Mouse (Mus musculus) ovary, adult 18-20 months (tissue): Measurements from ENCODE around the gene Mrps35.

Source experiments
- DNase-seq: peaks from one replicate; pipeline ENCODE4 v3.0.0; 2022; ENCODE audit warnings: low spot score, mixed read lengths

The Mrps35 gene

DNA sequence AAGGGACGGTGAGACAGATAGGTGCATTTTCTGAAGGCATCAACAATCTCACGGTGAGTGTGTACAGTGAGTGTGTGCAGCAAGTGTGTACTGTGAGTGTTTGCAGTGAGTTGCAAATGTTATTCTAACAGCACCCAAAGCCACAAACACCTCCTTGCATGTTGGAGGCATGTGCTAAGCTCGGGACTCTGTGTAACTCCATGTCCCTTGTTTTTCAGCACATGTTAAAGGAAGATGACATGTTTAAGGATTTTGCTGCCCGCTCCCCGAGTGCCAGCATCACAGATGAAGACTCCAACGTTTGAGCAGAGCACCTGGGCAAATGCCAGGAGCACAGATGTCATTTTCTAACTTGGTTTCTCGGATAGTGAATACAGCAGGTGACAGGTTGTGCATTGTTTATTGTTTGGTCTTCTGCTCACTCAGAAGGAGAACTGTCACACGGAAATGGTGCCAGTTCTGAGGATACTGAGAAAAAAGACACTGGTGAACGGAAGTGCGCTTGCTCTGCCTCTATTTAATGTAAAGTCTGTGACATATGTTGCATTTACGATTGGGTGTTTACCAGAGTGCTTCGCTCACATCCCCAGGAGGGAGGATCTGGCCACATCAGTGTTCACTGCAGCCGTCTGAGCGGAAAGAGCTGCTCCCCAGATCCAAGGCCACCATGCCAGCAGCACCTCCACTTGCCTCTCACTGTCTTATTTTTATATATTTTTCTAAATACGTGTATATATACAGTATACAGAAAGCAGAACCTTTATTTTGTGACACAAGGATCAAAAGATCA is 12.3 kb upstream of the Mrps35 start:
- no peak for DNase-seq

DNA sequence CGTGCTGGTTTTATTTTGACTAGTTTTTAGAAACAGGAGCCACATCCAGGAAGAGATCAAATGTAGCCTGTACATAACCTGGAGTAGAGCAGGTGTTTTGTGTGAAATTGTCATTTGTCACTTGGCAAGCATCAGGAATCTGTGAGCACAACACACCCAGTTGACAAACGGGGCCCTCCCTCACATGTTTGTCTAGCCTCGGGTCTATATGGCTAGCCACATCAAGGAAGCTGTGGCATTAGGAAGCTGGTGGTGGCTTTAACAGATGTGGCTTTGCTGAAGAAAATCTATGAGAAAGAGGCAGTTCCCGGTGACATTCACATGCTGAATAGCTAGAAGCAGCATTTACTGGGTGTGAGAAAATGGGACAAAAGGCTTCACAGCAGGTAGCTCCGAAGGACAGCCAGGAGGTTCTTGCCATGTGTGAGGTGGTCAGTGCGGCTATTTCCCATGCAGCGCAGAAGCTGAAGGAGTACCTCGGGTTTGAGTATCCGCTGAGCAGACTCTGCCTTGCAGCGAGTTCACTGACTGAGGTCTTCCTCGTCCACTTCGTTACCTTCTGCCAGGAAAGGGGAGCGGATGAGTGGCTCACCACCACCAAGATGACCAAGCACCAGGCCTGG is 10.2 kb upstream of the Mrps35 start, which contains the start of gene Rep15:
Gene Rep15, plus strand, starts transcription at position 282 of the 623 bp plus-strand sequence.
- DNase-seq = no peak

DNA sequence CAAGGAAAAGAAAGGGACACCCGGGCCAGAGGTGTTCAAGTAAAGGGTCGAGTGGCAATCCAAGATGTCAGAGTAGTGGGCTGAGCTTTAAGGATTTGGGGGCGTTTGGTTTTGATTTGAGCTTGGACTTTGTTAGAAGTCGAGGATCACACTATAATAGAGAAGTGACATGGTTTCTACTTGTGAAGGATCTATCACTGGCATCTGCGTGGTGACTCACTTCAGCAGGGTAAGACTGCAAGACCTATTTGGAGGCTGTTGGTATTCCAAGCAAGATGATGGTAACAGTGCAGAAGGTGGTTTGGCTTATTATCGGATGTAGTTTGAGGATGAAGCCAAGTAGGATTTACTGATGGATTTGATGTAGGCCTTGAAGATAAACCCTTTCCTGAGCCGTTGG is 1.1 kb downstream of the Mrps35 start:
- no peak for DNase-seq

- no peak for DNase-seq
These were observed 6.8 kb downstream of the Mrps35 start for GRCm38 (mm10) chr6:147049239-147049805.

GRCm38 (mm10) chr6:147051666-147052065 is 9.1 kb downstream of the Mrps35 start:
- DNase-seq = no peak

DNA sequence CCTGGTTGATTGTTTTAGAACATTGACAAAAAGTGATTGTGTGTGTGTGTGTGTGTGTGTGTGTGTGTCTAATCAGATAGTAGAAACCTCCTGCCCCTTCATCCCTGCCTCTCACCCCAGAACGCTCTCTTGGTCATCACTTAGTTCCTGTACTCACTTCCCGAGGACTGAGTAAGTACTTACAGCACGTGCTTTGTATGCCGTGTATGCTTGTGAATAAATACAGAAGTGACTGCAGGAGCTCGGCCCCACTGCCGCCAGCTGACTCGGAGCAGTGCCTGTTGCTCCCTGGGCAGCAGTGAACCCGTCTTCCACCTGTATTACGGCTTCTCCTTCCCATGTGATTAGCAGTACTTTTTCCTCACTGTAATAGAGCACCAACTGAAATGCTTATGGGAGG is 9.9 kb downstream of the Mrps35 start:
- DNase-seq = no peak

DNA sequence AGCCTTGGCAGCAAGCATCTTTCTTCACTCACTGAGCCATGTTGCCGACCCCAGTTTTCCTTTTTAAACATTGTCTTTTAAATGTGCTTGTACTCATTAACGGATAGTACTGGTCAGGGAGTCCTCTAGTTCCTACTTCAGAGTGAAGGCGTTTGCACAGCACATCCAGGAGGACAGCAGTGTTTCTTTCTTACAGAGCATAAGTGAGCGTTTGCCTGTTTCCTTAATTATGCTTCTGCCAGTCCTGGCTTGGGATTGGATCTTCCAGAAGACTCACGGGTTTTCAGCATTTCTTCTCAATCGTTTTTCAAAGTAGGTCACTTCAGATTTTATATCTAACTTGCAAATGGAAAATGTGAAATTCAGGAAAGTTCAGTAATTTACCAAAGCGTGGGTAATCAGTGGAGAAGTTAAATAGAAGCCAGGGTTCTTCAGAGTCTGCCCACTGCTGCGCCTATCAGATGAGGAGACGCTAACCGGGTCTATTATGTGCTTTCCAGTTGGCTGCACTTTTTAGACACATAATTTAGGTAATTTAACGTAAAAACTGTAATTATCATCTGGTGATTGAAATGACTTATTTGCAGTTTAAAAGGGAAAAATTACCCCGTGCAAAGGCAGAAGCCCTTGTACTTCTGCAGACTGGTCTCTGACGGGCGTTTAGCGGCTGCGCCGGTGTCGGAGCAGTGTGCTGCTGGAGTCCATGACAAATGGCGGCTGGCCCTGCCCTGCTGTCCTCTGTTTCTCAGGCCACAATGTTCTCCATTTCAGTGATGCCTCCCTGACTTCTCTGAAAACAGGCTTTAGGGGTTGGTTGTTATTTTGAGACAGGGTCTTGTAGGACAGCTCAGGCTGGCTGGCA is 11.5 kb downstream of the Mrps35 start:
- no peak for DNase-seq

DNA sequence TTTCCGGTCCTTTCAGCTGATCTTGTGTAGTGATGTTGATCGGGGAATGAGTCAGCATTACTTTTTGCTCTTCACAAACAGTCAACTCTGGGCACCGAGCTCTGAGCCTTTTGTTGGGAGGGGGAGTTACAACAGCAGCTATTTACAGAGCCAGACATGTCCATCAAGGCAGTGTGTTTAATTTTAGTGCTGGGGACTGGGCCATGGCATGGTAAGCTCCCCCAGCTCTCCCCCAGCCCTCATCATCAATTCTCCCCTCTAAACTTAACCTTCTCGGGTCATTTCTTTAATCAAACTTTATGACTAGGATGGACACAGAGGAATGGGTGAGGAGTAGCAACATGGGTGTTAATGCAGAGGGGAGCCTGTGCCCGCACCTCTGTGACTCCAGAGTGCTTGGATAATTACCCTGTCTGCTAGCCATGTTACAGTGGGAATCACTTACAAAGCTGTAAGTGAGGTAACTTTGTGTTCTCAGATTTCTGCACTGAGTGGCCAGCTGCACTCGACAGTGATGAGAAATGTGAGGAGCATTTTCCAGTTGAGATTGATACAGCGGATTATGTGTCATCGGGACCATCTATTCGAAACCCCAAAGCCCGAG is 12.9 kb downstream of the Mrps35 start:
- no peak for DNase-seq

- no peak for DNase-seq
These were observed 16.8 kb downstream of the Mrps35 start for GRCm38 (mm10) chr6:147059326-147059725.

DNA sequence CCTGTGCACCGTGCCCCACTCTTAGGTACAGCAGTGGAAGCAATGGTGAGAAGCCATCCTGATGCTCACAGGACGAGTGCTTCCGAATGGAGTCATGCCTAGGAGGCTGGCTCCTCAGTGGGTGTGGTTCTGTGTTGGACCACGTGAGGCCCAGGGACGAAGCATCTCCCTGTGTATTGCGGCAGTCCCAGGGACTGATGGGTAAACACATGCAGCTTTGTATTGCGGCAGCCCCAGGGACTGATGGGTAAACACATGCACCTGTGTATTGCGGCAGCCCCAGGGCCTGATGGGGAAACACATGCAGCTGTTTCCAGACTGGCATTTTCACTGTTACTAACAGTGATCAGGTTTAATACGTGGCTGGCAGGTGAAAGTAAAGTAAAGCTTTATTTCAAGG is 19.1 kb downstream of the Mrps35 start:
- DNase-seq = no peak

GRCm38 (mm10) chr6:147062034-147062433 is 19.5 kb downstream of the Mrps35 start:
- DNase-seq = no peak

DNA sequence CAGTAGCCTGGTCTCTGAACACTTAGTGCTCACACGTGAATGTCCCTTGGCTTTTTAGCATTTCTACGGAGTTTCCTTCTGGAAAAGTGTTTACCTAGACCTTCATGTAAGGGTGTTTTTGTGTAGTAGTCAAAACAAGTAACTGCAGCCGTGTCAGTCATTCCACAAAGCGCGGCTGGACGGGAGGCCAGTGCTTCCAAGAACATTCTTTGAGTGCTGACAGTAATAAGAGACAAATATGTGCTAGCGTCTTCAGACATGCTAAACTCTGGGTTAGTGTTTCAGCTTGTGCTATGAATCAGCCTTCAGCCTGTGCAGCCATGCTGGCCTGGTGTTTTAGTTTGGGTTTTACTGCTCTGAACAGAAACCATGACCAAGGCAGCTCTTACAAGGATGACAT is 20.1 kb downstream of the Mrps35 start:
- DNase-seq = no peak

DNA sequence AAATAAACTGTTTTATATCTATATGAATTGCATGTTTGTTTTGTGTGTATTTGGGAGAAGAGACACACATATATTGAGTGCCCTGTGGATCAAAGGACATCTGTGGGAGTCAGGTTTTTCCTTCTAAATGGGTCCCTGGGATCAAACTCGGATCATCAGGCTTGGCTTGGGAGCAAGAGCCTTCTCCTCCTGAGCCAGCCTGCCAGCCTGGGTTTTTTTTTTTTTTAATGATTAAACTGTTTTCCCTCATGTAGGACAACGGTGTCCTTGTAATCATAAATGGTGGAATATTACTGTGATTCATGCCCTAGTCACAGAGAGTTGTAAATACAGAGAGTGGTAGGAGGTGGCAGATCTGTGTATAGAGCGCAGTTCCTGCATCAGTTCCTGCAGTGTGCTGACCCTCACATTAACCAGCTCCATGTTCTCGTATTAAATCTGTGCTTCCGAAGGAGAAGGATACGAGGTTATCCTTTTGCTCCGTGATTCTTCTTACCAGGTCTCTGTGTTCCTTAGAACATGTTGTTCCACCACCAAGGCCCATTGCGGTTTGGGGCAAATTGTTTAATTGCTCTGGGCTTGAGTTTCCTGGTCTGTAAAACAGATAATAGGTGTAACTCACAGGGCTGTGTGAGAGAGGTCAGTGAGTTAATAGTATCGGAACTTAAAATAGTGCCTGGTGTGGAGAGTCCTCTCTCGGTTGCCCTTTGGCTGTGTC is 21.8 kb downstream of the Mrps35 start:
- DNase-seq = peak; percentile 10

- DNase-seq = no peak
These were observed 22.3 kb downstream of the Mrps35 start for GRCm38 (mm10) chr6:147064944-147065261.

GRCm38 (mm10) chr6:147075808-147076387 is 33.3 kb downstream of the Mrps35 start:
- no peak for DNase-seq

- DNase-seq = no peak
These were observed 34.3 kb downstream of the Mrps35 start for GRCm38 (mm10) chr6:147076878-147077277.

GRCm38 (mm10) chr6:147079919-147080318 is 37.4 kb downstream of the Mrps35 start:
- DNase-seq = no peak

GRCm38 (mm10) chr6:147085398-147086040 is 43.0 kb downstream of the Mrps35 start:
- DNase-seq = no peak

DNA sequence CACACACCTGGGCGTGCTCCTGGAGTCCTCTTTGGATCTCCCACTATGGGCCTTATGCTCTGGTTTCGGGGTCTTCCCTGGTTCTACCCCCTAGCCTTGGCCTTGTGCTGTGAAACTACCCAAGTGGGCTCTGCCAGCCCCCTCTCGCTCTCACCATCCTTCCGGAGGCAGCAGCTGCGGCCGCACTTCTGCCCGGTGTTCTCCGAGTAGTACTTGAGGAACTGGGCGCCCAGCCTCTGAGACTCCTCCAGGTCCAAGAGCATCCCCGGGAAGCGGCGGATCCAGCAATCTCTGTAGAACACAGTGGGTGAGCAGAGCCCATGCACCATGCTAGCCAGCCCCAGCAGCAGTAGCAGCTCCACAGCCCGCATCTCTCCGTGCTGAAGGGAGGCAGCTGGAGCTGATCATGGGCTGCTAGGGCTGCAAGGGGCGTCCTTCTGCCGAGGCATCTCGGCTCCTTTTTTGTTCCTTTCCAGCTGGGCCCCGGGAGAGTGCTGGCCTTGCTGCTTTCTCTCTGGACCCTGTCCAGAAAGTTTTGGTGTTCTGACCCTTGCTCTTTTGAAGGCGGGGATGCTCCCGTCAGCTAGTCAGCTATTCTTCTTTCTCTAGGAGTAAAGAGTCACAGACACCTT is 44.1 kb downstream of the Mrps35 start, which contains the start of gene Mansc4:
Gene Mansc4, minus strand, starts transcription at position 439 of the 632 bp plus-strand sequence.
- DNase-seq = peak; percentile 47

GRCm38 (mm10) chr6:147087736-147088135 is 45.2 kb downstream of the Mrps35 start:
- no peak for DNase-seq
